Mouse (Mus musculus) kidney, adult 18-20 months (tissue): ENCODE data around the gene Muc13.

ENCODE experiments used
- DNase-seq: peaks from one replicate; pipeline ENCODE4 v3.0.0; 2021

Gene Muc13

GRCm38 (mm10) chr16:33829301-33829831 lies 35.5 kb downstream of the Muc13 start, which contains the start of gene Itgb5:
Itgb5 (plus strand) TSS chr16:33829665.
- peak; percentile 90 for DNase-seq

GRCm38 (mm10) chr16:33829842-33830511 lies 36.1 kb downstream of the Muc13 start:
- peak; percentile 75 for DNase-seq

GRCm38 (mm10) chr16:33830512-33831105 lies 36.8 kb downstream of the Muc13 start:
- no peak for DNase-seq

- DNase-seq, result no peak
These were observed 38.2 kb downstream of the Muc13 start for GRCm38 (mm10) chr16:33832057-33832456.

- DNase-seq, result no peak
These were observed 39.0 kb downstream of the Muc13 start for GRCm38 (mm10) chr16:33832728-33833428.

- no peak for DNase-seq
These were observed 39.6 kb downstream of the Muc13 start for GRCm38 (mm10) chr16:33833429-33833753.

GRCm38 (mm10) chr16:33833781-33834482 lies 40.1 kb downstream of the Muc13 start:
- peak; percentile 66 for DNase-seq

GRCm38 (mm10) chr16:33836676-33837075 lies 42.8 kb downstream of the Muc13 start:
- DNase-seq, result no peak

GRCm38 (mm10) chr16:33837191-33837590 lies 43.4 kb downstream of the Muc13 start:
- no peak for DNase-seq

- no peak for DNase-seq
These were observed 46.8 kb downstream of the Muc13 start for GRCm38 (mm10) chr16:33840616-33841015.

- no peak for DNase-seq
These were observed 48.4 kb downstream of the Muc13 start for GRCm38 (mm10) chr16:33842081-33842880.

- no peak for DNase-seq
These were observed 50.3 kb downstream of the Muc13 start for GRCm38 (mm10) chr16:33844150-33844611.

- no peak for DNase-seq
These were observed 51.0 kb downstream of the Muc13 start for GRCm38 (mm10) chr16:33844866-33845265.

- DNase-seq, result peak; percentile 41
These were observed 59.4 kb downstream of the Muc13 start for GRCm38 (mm10) chr16:33853271-33853670.

- DNase-seq, result no peak
These were observed 64.9 kb downstream of the Muc13 start for GRCm38 (mm10) chr16:33858766-33859165.

GRCm38 (mm10) chr16:33859380-33859779 lies 65.5 kb downstream of the Muc13 start:
- DNase-seq, result no peak

- peak; percentile 85 for DNase-seq
These were observed 66.3 kb downstream of the Muc13 start for GRCm38 (mm10) chr16:33859988-33860700.

GRCm38 (mm10) chr16:33862406-33862805 lies 68.6 kb downstream of the Muc13 start:
- DNase-seq, result no peak

- DNase-seq, result no peak
These were observed 69.4 kb downstream of the Muc13 start for GRCm38 (mm10) chr16:33863208-33863751.
